Mouse (Mus musculus): ENCODE data around the gene Tlr4.

Tlr4 gene

GRCm38 (mm10) chr4:66900126-66900525 lies 72.7 kb downstream of the Tlr4 start:
- no peak for DNase-seq (ENCODE audit: low spot score)

GRCm38 (mm10) chr4:66901498-66901897 lies 74.1 kb downstream of the Tlr4 start:
- no peak for DNase-seq (ENCODE audit: low spot score)

- DNase-seq (ENCODE audit: low spot score): no peak
Observed at GRCm38 (mm10) chr4:66908376-66908775, 81.0 kb downstream of the Tlr4 start.

GRCm38 (mm10) chr4:66919630-66920372 lies 92.4 kb downstream of the Tlr4 start:
- DNase-seq (ENCODE audit: low spot score): no peak

GRCm38 (mm10) chr4:66923616-66924276 lies 96.4 kb downstream of the Tlr4 start:
- DNase-seq (ENCODE audit: low spot score): peak; percentile 58

- no peak for DNase-seq (ENCODE audit: low spot score)
Observed at GRCm38 (mm10) chr4:66926066-66926465, 98.7 kb downstream of the Tlr4 start.

GRCm38 (mm10) chr4:66927537-66928088 lies 100.2 kb downstream of the Tlr4 start:
- no peak for DNase-seq (ENCODE audit: low spot score)

GRCm38 (mm10) chr4:66938489-66939061 lies 111.2 kb downstream of the Tlr4 start:
- no peak for DNase-seq (ENCODE audit: low spot score)

GRCm38 (mm10) chr4:66941894-66942293 lies 114.5 kb downstream of the Tlr4 start:
- no peak for DNase-seq (ENCODE audit: low spot score)

GRCm38 (mm10) chr4:66943699-66944098 lies 116.3 kb downstream of the Tlr4 start:
- DNase-seq (ENCODE audit: low spot score): no peak

GRCm38 (mm10) chr4:66947657-66948056 lies 120.3 kb downstream of the Tlr4 start:
- no peak for DNase-seq (ENCODE audit: low spot score)

- DNase-seq (ENCODE audit: low spot score): no peak
Observed at GRCm38 (mm10) chr4:66974918-66975317, 147.5 kb downstream of the Tlr4 start.

Data from embryo, embryonic 10.5 days (tissue).